Mouse (Mus musculus) liver, postnatal 0 days (tissue): ENCODE results near the gene Gm10320. TPM values are rescaled to one million over a fixed set of nuclear protein-coding genes. Genes with fewer than 3 reads are reported as not detected.

ENCODE experiments used
- ATAC-seq: fragments of 200-750 bp; cut with Nextera tagmentation; 2 replicates; pipeline ENCODE4 v1.8.0; 2017; ENCODE audit warnings: mild to moderate bottlenecking, moderate library complexity
- DNase-seq: peaks from one replicate; pipeline ENCODE4 v3.0.0-alpha.2; 2016
- H3K27ac ChIP-seq: fragments of 300-500 bp; sonication (generic); 2 replicates; pipeline ENCODE4 v1.5.1; 2014; ENCODE audit warnings: antibody characterized with exemption, moderate library complexity, mild to moderate bottlenecking, low read depth
- H3K27me3 ChIP-seq: fragments of 300-500 bp; sonication (generic); 2 replicates; pipeline ENCODE4 v1.6.1; 2014; ENCODE audit warnings: low read length, control low read depth, mixed read lengths; ENCODE audit not compliant: insufficient read depth
- H3K36me3 ChIP-seq: fragments of 300-500 bp; sonication (generic); replicated peaks from 2 replicates; pipeline ENCODE4 v1.6.1; 2014; ENCODE audit warnings: mild to moderate bottlenecking, control low read depth, low read length, moderate library complexity, mixed read lengths; ENCODE audit not compliant: insufficient read depth
- H3K4me1 ChIP-seq: fragments of 300-500 bp; sonication (generic); 2 replicates; pipeline ENCODE4 v1.6.1; 2014; ENCODE audit warnings: antibody characterized with exemption, mild to moderate bottlenecking, control low read depth; ENCODE audit not compliant: insufficient read depth
- H3K4me2 ChIP-seq: fragments of 300-500 bp; sonication (generic); 2 replicates; pipeline ENCODE4 v1.6.1; 2014; ENCODE audit warnings: low read depth, mild to moderate bottlenecking, low read length, moderate library complexity, mixed read lengths
- H3K4me3 ChIP-seq: fragments of 300-500 bp; sonication (generic); 2 replicates; pipeline ENCODE4 v1.5.1; 2014; ENCODE audit warnings: low read depth, low read length
- H3K9ac ChIP-seq: fragments of 300-500 bp; sonication (generic); replicated peaks from 2 replicates; pipeline ENCODE4 v1.6.1; 2014; ENCODE audit warnings: mild to moderate bottlenecking, moderate library complexity
- H3K9me3 ChIP-seq: fragments of 300-500 bp; sonication (generic); 2 replicates; pipeline ENCODE4 v1.6.1; 2016; ENCODE audit warnings: mild to moderate bottlenecking, control low read depth, low read length, mixed read lengths
- CTCF ChIP-seq: sonication (generic); IDR thresholded peaks from 2 replicates; pipeline ENCODE4 v1.5.1; 2016; ENCODE audit warnings: antibody characterized with exemption, low read depth
- EP300 ChIP-seq: IDR thresholded peaks from 2 replicates; pipeline ENCODE4 v1.6.1; 2016; ENCODE audit warnings: antibody characterized with exemption, low read depth, mild to moderate bottlenecking
- WGBS: fragments of 180-500 bp; shearing (Covaris S2); extraction: QIAGEN DNeasy Blood & Tissue Kit; methylation state at CpG from one replicate; pipeline ENCODE4 v1.1.7; 2014; ENCODE audit not compliant: insufficient replicate concordance; 5-methylcytosine and 5-hydroxymethylcytosine counted together
- polyA plus RNA-seq: library from polyadenylated mRNA; unstranded; fragments of >200 nt; fragmentation: Nextera tagmentation; extraction: Ambion mirVana; gene quantifications from 2 replicates; pipeline ENCODE4 v1.2.1, GENCODE M21; 2015

The Gm10320 gene
- polyA plus RNA-seq, 1 experiment from 2014 or later = 0.63 TPM

GRCm38 (mm10) chr13:98518341-98518740, 26.5 kb upstream of the Gm10320 start:
- H3K4me2 ChIP-seq = no peak overlapping the region
- H3K4me1 ChIP-seq = no peaks in the 10 kb centered on the region
- DNase-seq (peak; percentile 13), ATAC-seq (no peak)
- H3K4me3 ChIP-seq = no peak overlapping the region
- H3K9ac ChIP-seq = no peak overlapping the region
- TF ChIP-seq EP300 = no peak
- no peak for TF ChIP-seq CTCF
- peaks cover 3% of the 10 kb centered on the region for H3K9me3 ChIP-seq
- peaks cover 14% of the 10 kb centered on the region; the same call in 1 of the 2 replicates for H3K27me3 ChIP-seq
- H3K36me3 ChIP-seq = no peaks in the 10 kb centered on the region
- H3K27ac ChIP-seq = no peak overlapping the region
- WGBS = 18% methylated on average over 11 of the region's 11 CpGs

- H3K9ac ChIP-seq = no peak overlapping the region
- no peak overlapping the region for H3K27ac ChIP-seq
- H3K27me3 ChIP-seq = peaks cover 14% of the 10 kb centered on the region; the same call in 1 of the 2 replicates
- DNase-seq (no peak), ATAC-seq (no peak)
- H3K4me3 ChIP-seq = no peak overlapping the region
- no peaks in the 10 kb centered on the region for H3K4me1 ChIP-seq
- TF ChIP-seq CTCF (no peak), EP300 (no peak)
- 59% methylated on average over 5 of the region's 5 CpGs for WGBS
- H3K36me3 ChIP-seq = no peaks in the 10 kb centered on the region
- peaks cover 3% of the 10 kb centered on the region for H3K9me3 ChIP-seq
- H3K4me2 ChIP-seq = no peak overlapping the region
These were observed 25.9 kb upstream of the Gm10320 start for GRCm38 (mm10) chr13:98517666-98518065.

GRCm38 (mm10) chr13:98516985-98517384, 25.2 kb upstream of the Gm10320 start:
- H3K4me1 ChIP-seq = no peaks in the 10 kb centered on the region
- H3K36me3 ChIP-seq = no peaks in the 10 kb centered on the region
- WGBS = 71% methylated on average over 4 of the region's 4 CpGs
- no peak for TF ChIP-seq CTCF
- TF ChIP-seq EP300 = no peak
- ATAC-seq (no peak), DNase-seq (no peak)
- peaks cover 14% of the 10 kb centered on the region; the same call in 1 of the 2 replicates for H3K27me3 ChIP-seq
- no peak overlapping the region for H3K4me3 ChIP-seq
- H3K9me3 ChIP-seq = peaks cover 3% of the 10 kb centered on the region; the same call in 1 of the 2 replicates
- H3K4me2 ChIP-seq = no peak overlapping the region
- H3K9ac ChIP-seq = no peak overlapping the region
- no peak overlapping the region for H3K27ac ChIP-seq

GRCm38 (mm10) chr13:98512066-98512465, 20.3 kb upstream of the Gm10320 start:
- DNase-seq (no peak), ATAC-seq (no peak)
- Histone ChIP-seq H3K9me3 (no peaks in the 10 kb centered on the region), H3K27me3 (peaks cover 25% of the 10 kb centered on the region), H3K36me3 (no peaks in the 10 kb centered on the region), H3K4me2 (no peak overlapping the region), H3K4me1 (no peaks in the 10 kb centered on the region), H3K27ac (no peak overlapping the region), H3K9ac (no peak overlapping the region), H3K4me3 (no peak overlapping the region)
- no peak for TF ChIP-seq EP300
- no peak for TF ChIP-seq CTCF
- 74% methylated on average over 4 of the region's 4 CpGs for WGBS

GRCm38 (mm10) chr13:98507656-98508055, 15.9 kb upstream of the Gm10320 start:
- no peaks in the 10 kb centered on the region for H3K36me3 ChIP-seq
- H3K9me3 ChIP-seq = no peaks in the 10 kb centered on the region
- peaks cover 62% of the 10 kb centered on the region for H3K27me3 ChIP-seq
- no peak overlapping the region for H3K27ac ChIP-seq
- peaks cover 6% of the 10 kb centered on the region; the same call in 1 of the 2 replicates for H3K4me1 ChIP-seq
- no peak for DNase-seq
- no peak overlapping the region for H3K4me2 ChIP-seq
- no peak for ATAC-seq
- WGBS = 29% methylated on average over 2 of the region's 2 CpGs
- TF ChIP-seq EP300 = no peak
- TF ChIP-seq CTCF = no peak
- H3K9ac ChIP-seq = no peak overlapping the region
- H3K4me3 ChIP-seq = no peak overlapping the region

- Histone ChIP-seq H3K4me3 (no peak overlapping the region), H3K27ac (no peak overlapping the region), H3K27me3 (peaks cover 74% of the 10 kb centered on the region), H3K4me2 (no peak overlapping the region), H3K4me1 (peaks cover 7% of the 10 kb centered on the region; the same call in 1 of the 2 replicates), H3K9ac (no peak overlapping the region), H3K36me3 (no peaks in the 10 kb centered on the region), H3K9me3 (no peaks in the 10 kb centered on the region)
- ATAC-seq (no peak), DNase-seq (no peak)
- WGBS = 6% methylated on average over 4 of the region's 4 CpGs
- TF ChIP-seq CTCF (no peak), EP300 (no peak)
These were observed 14.7 kb upstream of the Gm10320 start for GRCm38 (mm10) chr13:98506496-98506895.

- Histone ChIP-seq H3K4me2 (no peak overlapping the region), H3K9ac (no peak overlapping the region), H3K36me3 (no peaks in the 10 kb centered on the region), H3K27me3 (peaks cover 79% of the 10 kb centered on the region), H3K4me3 (no peak overlapping the region), H3K9me3 (no peaks in the 10 kb centered on the region), H3K4me1 (peaks cover 7% of the 10 kb centered on the region; the same call in 1 of the 2 replicates), H3K27ac (no peak overlapping the region)
- WGBS = 16% methylated on average over 6 of the region's 6 CpGs
- no peak for ATAC-seq
- no peak for DNase-seq
- TF ChIP-seq EP300 (no peak), CTCF (no peak)
These were observed 14.2 kb upstream of the Gm10320 start for GRCm38 (mm10) chr13:98505989-98506388.
